Mouse (Mus musculus): ENCODE data around the gene Tgfbi.

DNA sequence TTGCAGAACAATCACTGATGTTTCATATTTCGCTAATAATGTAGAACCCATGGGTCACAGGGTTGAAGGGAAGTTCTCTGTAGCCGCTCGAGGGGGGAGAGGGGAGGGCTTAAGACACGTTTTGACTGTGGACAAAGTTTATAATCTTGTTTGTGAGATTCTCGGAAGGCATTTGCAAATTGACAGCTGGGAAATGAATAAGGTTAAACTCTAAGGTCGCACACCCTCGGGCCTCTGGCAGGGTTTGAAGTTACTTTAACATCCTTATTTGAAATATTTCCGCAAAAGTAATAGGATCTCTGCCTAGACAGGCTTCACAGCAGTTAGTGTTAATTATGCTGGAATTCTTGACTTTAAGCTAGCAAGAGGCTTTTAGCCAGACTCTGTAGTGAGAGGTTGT lies 43.1 kb downstream of the Tgfbi start:
- TF ChIP-seq CTCF (IDR thresholded peaks at IDR 0.05) (no peak), EP300 (IDR thresholded peaks at IDR 0.05) (no peak)
